Mouse (Mus musculus) cortical plate, adult 2 months (tissue): ENCODE data around the gene Wdr24. TPM values are rescaled to one million over a fixed set of nuclear protein-coding genes. Genes with fewer than 3 reads are reported as not detected.
"Not testable (repeated sequence)": the region's sequence is repeated elsewhere in the genome, so short reads cannot be mapped to it uniquely, and the experiment has no call there.

Source experiments
- H3K27ac ChIP-seq: fragments of 200-500 bp; 2 replicates; pipeline ENCODE4 v1.5.1; 2012; ENCODE audit warnings: low read length, control low read depth, inconsistent platforms; ENCODE audit not compliant: insufficient read depth
- H3K4me1 ChIP-seq: fragments of 200-500 bp; 2 replicates; pipeline ENCODE4 v1.6.1; 2011; ENCODE audit warnings: low read length; ENCODE audit not compliant: control insufficient read depth, insufficient read depth
- H3K4me3 ChIP-seq: fragments of 200-500 bp; 2 replicates; pipeline ENCODE4 v1.5.1; 2011; ENCODE audit warnings: mild to moderate bottlenecking, low read length, control low read depth; ENCODE audit not compliant: insufficient read depth
- CTCF ChIP-seq: fragments of 200-500 bp; IDR thresholded peaks from 2 replicates; pipeline ENCODE4 v1.5.1; 2011; ENCODE audit warnings: mild to moderate bottlenecking, control low read depth, low read length; ENCODE audit not compliant: insufficient read depth; ENCODE audit errors: extremely low read depth
- POLR2A ChIP-seq: fragments of 200-500 bp; IDR thresholded peaks from 2 replicates; pipeline ENCODE4 v1.6.1; 2011; ENCODE audit warnings: mild to moderate bottlenecking, low read length, control low read depth; ENCODE audit not compliant: insufficient read depth; ENCODE audit errors: extremely low read depth
- polyA plus RNA-seq: library from polyadenylated mRNA; depleted of rRNA; stranded (reverse); fragments of >200 nt; gene quantifications from 2 replicates; pipeline ENCODE4 v1.2.3, GENCODE M21; 2012

Gene Wdr24
- polyA plus RNA-seq, 1 experiment: 36.4 TPM

DNA sequence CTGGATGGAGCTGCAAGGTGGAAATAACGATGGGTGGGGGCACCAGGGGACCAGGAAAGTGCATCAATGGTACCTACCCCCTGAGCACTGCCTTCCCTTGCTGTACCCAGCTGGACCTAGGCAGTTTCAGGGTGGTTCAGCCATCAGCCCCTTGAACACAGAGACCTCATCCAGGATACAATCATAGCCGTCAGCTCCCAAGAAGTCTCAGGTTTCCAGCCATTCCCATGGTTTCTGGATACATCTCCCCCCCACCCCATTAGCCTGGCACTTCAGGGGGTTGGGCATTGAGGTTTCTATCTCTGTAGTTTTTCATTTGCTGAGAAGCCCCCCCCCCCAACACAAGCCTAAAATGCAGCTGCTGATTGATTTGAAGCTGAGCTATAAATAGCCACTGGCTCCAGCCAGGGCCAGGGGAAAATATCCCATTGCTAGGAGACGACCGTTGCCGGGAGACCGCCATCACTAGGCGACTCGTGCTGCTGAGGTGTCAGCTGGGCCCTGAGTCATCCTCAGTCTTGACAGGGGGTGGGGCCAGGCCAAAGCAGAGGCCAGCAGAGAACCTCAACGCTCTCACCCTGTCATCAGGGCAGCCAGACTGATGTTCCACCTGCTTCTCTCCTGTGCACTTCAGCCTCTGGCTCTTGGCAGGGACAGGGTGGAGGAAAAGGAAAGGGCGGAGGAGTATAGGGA is 20.5 kb upstream of the Wdr24 start:
- H3K27ac ChIP-seq: peak overlapping the region; percentile 88
- H3K4me3 ChIP-seq: peak overlapping the region; percentile 32
- peaks cover 9% of the 10 kb centered on the region for H3K4me1 ChIP-seq
- TF ChIP-seq POLR2A (peak; percentile 76; the same call in 1 of the 2 replicates), CTCF (no peak)

DNA sequence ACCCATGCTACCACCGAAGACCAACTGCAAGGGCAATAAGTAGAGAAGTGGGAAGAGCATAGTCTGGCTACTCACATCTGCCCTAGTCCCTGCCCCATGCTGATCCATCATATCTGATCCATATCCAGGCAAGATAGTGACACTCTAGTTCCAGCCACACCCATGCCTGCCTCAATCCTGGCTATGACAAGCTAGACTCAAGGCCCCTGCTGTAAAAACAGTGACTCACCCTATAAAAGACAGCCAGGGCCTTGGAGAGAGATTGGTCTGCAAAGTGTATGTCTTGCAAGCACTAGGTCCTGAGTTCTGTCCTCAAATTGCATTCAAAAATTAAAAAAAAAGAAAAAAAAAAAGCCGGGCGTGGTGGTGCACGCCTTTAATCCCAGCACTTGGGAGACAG is 16.9 kb upstream of the Wdr24 start:
- TF ChIP-seq POLR2A (no peak), CTCF (no peak)
- Histone ChIP-seq H3K4me3 (no peak overlapping the region), H3K4me1 (peaks cover 13% of the 10 kb centered on the region), H3K27ac (no peak overlapping the region)

DNA sequence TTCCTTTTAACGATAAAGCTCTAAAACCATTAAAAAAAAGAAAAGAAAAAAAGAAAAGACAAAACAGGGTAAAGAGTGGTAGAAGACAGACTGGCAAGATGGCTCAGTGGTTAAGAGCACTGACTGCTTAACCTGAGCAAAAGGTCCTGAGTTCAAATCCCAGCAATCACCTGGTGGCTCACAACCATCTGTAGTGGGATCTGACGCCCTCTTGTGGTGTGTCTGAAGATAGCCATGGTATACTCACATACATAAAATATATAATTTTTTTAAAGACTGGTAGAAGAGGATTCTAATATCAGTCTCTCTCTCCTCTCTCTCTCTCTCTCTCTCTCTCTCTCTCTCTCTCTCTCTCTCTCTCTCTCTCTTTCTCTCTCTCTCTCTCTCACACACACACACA is 16.0 kb upstream of the Wdr24 start:
- H3K4me3 ChIP-seq, H3K27ac ChIP-seq: not testable (repeated sequence)
- H3K4me1 ChIP-seq: peaks cover 13% of the 10 kb centered on the region

DNA sequence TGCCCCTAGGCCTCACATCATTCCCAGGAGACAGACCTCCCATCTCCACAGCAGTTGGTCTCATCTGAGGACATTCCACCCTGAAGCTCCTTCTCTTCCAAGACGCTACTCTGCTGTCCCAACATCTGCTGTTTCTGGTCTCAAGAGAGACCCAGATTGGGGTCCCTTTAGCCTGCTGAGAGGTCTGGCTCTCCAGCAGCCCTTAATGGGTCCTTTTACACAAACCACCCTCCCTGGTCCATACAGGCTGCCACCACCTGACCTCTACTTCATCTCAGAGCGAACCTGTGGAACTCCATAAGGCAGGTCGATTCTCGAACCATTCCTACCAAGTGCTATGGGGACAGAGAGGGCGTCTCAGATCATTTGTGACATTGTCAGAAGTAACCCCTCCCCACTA is 15.4 kb upstream of the Wdr24 start:
- TF ChIP-seq CTCF (no peak), POLR2A (no peak)
- Histone ChIP-seq H3K4me1 (peaks cover 13% of the 10 kb centered on the region), H3K4me3 (peak overlapping the region; percentile 99), H3K27ac (peak overlapping the region; percentile 58; the same call in 1 of the 2 replicates)

DNA sequence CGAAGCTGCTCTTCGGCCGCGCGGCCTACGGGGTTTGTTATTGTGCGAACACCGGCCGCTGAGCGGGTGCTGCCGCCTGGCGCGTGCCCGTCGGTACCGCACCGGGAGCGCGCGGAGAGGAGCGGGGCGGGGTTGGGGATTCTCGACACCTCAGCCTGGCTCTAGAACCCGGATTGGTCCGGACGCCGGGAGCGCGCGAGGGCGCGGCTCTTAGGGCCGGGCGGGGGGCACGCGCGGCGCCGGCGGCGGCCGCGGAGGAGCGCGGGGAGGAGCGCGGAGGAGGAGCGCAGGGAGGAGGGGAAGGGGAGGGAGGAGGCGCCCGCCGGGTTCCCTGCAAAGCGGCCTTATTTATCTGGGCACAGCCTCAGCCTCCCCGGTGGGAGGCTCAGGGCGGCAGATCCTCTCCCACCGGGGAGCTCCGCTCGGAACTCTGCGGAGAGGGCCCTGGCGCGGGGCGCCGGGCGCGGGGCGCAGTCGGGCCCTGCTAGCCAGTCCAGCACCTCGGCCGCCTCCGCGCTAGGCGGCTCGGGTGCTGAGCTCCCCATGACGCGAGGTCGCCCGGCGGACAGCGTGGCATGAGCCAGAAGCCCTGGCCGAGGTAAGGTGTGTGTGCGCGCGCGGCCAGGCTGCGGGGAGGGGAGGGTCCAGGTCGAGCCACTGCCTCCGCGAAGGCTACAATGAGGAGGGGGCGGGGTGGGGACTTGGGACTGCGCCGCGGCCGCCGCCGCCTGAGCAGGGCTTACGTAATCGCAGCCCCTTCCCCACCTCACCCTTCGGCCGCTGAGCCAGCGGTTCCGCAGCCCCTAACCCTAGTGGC is 14.4 kb upstream of the Wdr24 start, which contains the start of gene Fbxl16:
Gene Fbxl16, plus strand, starts transcription at position 297 of the 817 bp plus-strand sequence.
- peak within 1 kb of the TSS; percentile 99 for H3K27ac ChIP-seq
- no peak for TF ChIP-seq CTCF
- TF ChIP-seq POLR2A: peak; percentile 44; the same call in 1 of the 2 replicates
- H3K4me3 ChIP-seq: peak within 1 kb of the TSS; percentile 99
- peaks cover 10% of the 10 kb centered on the region; the same call in 1 of the 2 replicates for H3K4me1 ChIP-seq

DNA sequence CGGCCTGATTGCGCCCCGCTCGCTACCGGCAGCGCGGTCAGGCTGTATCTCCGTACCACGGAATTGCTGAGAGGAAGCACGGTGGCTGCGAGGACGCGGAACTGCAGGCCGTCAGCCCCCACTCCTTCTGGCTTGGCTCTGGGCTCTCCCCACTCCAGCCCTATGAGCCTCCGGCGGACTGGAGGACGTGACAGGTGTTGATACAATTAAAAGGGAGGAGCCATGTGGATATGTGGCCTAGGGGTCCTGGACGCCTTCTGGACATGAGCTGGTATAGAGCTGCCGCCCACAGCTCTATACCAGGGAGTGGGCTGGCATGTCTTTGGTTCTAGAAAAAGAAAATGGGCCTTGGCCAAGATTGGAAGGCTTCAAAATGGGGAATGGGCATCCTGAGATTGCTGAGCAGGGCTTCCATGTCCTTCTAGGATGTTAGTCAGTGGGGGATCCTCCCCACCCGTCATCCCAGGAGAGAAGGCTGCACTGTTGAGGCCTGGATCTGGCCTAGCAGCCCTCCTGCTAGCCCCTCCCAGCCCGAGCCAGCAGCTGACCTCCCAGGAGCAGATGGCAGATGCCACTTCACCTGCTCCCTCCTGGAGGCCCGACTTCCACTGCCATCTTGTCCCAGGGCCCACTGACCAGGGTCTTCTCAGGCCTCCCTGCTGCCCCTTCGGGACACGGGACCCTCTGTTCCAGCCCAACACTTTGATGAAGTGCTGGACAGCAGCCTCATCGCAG is 13.7 kb upstream of the Wdr24 start:
- TF ChIP-seq CTCF (no peak), POLR2A (no peak)
- H3K27ac ChIP-seq: peak overlapping the region; percentile 99
- H3K4me1 ChIP-seq: peaks cover 14% of the 10 kb centered on the region; the same call in 1 of the 2 replicates

DNA sequence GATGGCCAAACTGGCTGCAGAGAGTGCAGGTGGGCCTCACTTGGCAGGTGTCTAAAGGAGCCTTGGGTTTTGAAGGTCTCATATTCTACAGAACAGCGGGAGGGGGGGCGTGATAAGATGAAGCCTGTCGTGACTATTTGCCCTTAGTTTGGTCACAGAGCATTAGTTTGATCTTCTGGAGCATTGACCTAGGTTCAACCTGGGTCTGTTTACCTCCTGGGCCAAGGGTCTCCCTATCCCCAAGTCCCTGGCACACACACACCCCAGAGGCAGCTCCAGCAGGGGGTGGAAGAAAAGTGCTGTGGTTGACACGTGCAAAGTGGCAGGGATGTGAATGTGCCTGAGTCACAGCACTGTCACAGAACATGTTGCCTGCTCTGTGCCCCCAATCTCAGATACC is 12.5 kb upstream of the Wdr24 start:
- H3K4me1 ChIP-seq: peaks cover 17% of the 10 kb centered on the region
- TF ChIP-seq POLR2A (no peak), CTCF (no peak)
- peak overlapping the region; percentile 30; the same call in 1 of the 2 replicates for H3K27ac ChIP-seq
- peak overlapping the region; percentile 99 for H3K4me3 ChIP-seq

More for the DNA sequence above, 13.7 kb upstream of the Wdr24 start:
- peak overlapping the region; percentile 99 for H3K4me3 ChIP-seq

DNA sequence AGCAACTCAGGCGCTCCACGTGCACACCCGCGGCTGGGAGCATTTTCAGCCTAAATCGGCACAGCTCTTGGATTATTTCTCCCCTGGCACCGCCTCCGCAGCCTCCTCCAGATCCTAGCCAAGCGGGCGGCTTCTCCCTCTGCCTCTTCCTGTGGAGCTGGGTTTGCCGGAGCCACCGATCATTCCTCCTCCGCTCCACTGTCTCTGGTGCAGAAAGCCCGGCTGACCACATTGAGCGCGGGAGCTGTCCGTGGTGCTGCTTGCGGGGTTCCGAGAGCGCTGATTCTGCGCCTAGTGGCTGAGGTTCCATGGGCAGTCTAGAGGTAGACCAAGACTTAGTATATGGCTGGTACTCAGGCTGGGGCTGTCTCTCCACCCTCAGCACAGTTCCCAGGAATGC is 10.0 kb upstream of the Wdr24 start:
- TF ChIP-seq CTCF: peak; percentile 32
- TF ChIP-seq POLR2A: peak; percentile 56; the same call in 1 of the 2 replicates
- Histone ChIP-seq H3K27ac (peak overlapping the region; percentile 83), H3K4me3 (peak overlapping the region; percentile 17), H3K4me1 (peaks cover 18% of the 10 kb centered on the region)

DNA sequence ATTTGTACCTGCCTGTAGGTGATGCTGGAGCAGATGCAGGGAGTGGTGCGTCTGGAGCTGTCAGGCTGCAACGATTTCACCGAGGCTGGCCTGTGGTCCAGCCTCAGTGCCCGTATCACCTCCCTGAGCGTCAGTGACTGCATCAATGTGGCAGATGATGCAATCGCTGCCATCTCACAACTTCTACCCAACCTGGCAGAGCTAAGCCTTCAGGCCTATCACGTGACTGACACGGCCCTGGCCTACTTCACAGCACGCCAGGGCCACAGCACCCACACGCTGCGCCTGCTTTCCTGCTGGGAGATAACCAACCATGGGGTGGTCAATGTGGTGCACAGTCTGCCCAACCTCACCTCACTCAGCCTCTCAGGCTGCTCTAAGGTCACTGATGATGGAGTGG is 5.8 kb upstream of the Wdr24 start:
- H3K27ac ChIP-seq: no peak overlapping the region

More for the DNA sequence above, 5.8 kb upstream of the Wdr24 start:
- no peak overlapping the region for H3K4me3 ChIP-seq
- peaks cover 15% of the 10 kb centered on the region for H3K4me1 ChIP-seq
- TF ChIP-seq POLR2A: no peak
- TF ChIP-seq CTCF: no peak
